Mouse (Mus musculus) small intestine, adult 2 months (tissue): ENCODE data around the gene Slmap.

ENCODE experiments used
- CTCF ChIP-seq: fragments of 200-500 bp; IDR thresholded peaks from 2 replicates; pipeline ENCODE4 v1.5.1; 2012; ENCODE audit warnings: low read depth, mild to moderate bottlenecking, control low read depth, inconsistent platforms, low read length, moderate library complexity, mixed read lengths; ENCODE audit not compliant: insufficient replicate concordance, insufficient read length; ENCODE audit errors: extremely low read depth
- POLR2A ChIP-seq: fragments of 200-500 bp; IDR thresholded peaks from 2 replicates; pipeline ENCODE4 v1.6.1; 2012; ENCODE audit warnings: low read depth, mild to moderate bottlenecking, control low read depth, inconsistent platforms, low read length, moderate library complexity

DNA sequence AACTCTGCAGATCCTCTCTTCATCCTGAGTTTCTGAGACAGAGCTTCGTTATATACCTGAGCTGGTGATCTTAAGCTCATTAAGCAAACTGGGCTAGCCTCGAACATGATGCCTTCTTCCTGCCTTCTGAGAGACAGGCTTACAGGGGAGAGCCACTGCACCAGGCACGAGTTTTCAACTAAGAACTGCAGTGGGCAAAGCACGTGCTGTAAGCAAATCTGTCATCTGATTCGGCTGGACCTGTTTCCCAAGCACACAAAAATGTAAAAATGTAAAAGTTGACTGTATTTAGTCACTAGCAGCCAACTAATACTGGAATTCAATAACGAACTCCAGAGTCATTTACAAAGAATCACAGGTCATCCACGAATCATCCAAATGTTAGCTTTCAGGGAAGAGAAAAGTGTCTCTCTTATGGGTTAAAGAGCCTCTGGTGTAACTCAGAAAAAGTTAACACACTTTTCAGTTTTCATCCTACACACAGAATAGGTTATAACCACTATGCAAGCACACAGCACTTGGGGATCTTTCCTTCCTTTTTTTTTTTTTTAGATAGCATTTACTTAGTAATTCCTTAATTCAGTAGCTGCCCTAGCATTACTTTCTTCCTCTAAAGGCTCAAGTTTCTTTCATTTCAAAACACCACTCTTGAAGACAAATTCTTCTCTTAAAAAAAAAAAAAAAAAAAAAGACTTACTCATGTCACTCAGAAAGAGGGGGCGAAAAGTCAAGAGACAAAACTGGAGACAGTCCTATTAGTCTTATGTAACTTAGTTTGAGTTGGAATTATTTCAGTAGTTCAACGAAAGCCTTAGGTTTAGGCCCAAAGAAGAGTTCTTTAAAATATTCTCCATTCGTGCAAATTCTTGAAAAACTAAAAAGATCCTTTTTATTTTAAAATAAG is 3.1 kb downstream of the Slmap start:
- TF ChIP-seq POLR2A = no peak
- TF ChIP-seq CTCF = no peak
